Mouse (Mus musculus) T-helper 1 cell (primary cell): ENCODE data around the gene Olfr739.

Experiments used
- in situ Hi-C: fragments of 300-600 bp; cut with MboI, MseI; formaldehyde crosslinking; loops from one replicate; pipeline ENCODE4 v1.15.1; 2025; ENCODE audit warnings: high pct_unique_total_duplicates

The Olfr739 gene

GRCm38 (mm10) chr14:50418326-50418725, at the start of gene Olfr739:
Gene Olfr739, plus strand, starts transcription at chr14:50418626.
- in situ Hi-C loops: loop anchor here (25.0 kb wide), 1 partner anchor 894 kb away; no protein-coding TSS in a partner anchor

GRCm38 (mm10) chr14:50380863-50381262, 37.6 kb upstream of the Olfr739 start, which contains the start of gene Olfr736:
Gene Olfr736, plus strand, starts transcription at chr14:50381163.
- in situ Hi-C loops: no loop called here

- in situ Hi-C loops: loop anchor here (10.0 to 25.0 kb wide), 2 partner anchors 552 to 905 kb away; no protein-coding TSS in a partner anchor
Observed at GRCm38 (mm10) chr14:50407268-50407667, 11.2 kb upstream of the Olfr739 start, which contains the start of gene Olfr738. Gene Olfr738, plus strand, starts transcription at chr14:50407568.

GRCm38 (mm10) chr14:50445245-50445644, 26.8 kb downstream of the Olfr739 start, which contains the start of gene Olfr740:
Gene Olfr740, plus strand, starts transcription at chr14:50445545.
- in situ Hi-C loops: no loop called here

- in situ Hi-C loops: no loop called here
Observed at GRCm38 (mm10) chr14:50472438-50472837, 54.0 kb downstream of the Olfr739 start, which contains the start of gene Olfr741. Gene Olfr741, plus strand, starts transcription at chr14:50472738.
